Mouse (Mus musculus) urinary bladder, postnatal 14 days (tissue): ENCODE measurements at regions not wholly inside any gene's neighbourhood (a gene's known extent, or its start where the extent isn't known, plus 50 kb on each side); places are given as distances from the start of the nearest gene placed in this dataset.

Source experiments
- DNase-seq: peaks from one replicate; pipeline ENCODE4 v3.0.0; 2021; ENCODE audit warnings: low spot score

GRCm38 (mm10) chr11:114330316-114330715 is 263.5 kb upstream of the Sdk2 start:
- no peak for DNase-seq

GRCm38 (mm10) chr11:114322627-114323026 is 255.8 kb upstream of the Sdk2 start:
- no peak for DNase-seq

- DNase-seq, result no peak
Observed at GRCm38 (mm10) chr11:114321974-114322373, 255.1 kb upstream of the Sdk2 start.

GRCm38 (mm10) chr11:114321527-114321926 is 254.7 kb upstream of the Sdk2 start:
- no peak for DNase-seq

GRCm38 (mm10) chr11:114315274-114315673 is 248.4 kb upstream of the Sdk2 start:
- no peak for DNase-seq

GRCm38 (mm10) chr11:114313652-114314051 is 246.8 kb upstream of the Sdk2 start:
- DNase-seq, result no peak

GRCm38 (mm10) chr11:114311640-114312039 is 244.8 kb upstream of the Sdk2 start:
- DNase-seq, result no peak

GRCm38 (mm10) chr11:114303636-114304354 is 236.9 kb upstream of the Sdk2 start:
- DNase-seq, result no peak

- DNase-seq, result no peak
Observed at GRCm38 (mm10) chr11:114300611-114301319, 233.9 kb upstream of the Sdk2 start.

- no peak for DNase-seq
Observed at GRCm38 (mm10) chr11:114296816-114297334, 230.0 kb upstream of the Sdk2 start.

DNA sequence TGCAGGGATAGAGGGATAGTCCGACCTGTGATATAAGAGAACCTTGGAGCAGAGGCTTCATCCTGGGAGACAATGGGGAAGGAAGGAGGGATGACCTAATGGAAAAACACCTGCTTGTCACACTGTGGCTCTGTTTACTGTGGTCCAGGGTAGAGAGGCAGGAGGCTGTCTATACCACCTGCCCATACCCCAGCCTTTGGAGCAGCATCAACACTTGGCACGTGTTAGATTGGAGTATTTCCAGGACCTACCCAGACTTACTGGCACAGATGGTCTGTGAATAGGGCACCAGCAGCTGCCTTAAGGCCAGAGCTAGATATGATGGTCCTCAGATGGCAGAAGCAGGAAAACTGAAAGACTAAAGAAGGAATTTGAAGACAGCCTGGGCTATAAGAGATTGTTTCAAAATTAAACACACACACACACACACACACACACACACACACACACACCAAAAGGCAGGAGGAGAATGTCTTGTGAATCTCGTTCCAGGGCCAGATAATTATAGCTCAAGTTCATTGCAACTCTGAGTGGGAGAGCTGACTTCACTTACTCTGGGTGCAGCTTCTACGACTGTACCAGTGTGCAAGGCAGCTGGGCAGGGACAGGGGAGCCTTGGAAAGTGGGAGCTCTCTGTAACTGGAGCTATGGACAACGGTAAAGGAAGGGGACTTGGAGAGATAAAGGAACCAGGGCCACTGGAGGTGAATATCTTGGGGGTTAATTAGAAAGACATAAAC is 227.8 kb upstream of the Sdk2 start:
- no peak for DNase-seq

- DNase-seq, result no peak
Observed at GRCm38 (mm10) chr11:114291258-114291657, 224.4 kb upstream of the Sdk2 start.

DNA sequence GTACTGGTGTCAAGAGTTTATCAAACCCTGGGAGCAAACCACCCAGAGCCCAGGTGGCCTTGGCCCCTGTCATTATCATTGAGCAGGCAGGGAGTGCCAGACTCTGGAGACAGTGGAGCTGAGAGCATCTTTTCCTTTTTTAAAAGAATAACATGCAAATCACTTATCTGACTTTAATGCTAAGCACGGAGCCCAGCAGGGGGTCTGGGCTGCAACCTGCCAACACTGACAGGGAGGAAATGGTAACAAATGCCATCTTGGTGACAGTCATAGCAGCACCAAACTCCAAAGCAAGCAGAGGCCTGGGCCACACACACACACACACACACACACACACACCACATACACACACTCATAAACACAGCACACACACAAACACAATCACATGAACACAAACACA is 223.1 kb upstream of the Sdk2 start:
- no peak for DNase-seq

GRCm38 (mm10) chr11:114284820-114285666 is 218.2 kb upstream of the Sdk2 start:
- no peak for DNase-seq

- peak; percentile 54 for DNase-seq
Observed at GRCm38 (mm10) chr11:114283208-114283607, 216.4 kb upstream of the Sdk2 start.

DNA sequence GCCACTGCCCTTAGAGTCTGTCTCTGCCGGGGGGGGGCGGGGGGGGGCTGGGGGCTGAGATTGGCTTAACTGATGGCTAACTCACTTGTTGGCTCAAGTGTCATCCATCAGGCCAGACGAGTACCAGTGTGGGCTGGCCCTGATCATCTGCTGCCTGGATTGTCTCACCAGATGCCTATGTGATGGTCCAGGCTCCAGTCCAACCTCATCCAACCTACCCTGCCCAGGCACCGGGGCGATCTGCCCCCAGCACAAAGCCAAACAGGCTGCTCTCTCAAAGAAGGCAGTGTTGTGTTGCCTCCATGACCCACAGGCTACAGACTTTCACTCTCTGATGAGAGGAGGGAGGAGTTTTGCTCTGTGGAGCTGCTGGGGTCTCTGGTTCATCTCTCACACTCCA is 215.7 kb upstream of the Sdk2 start:
- DNase-seq, result no peak

DNA sequence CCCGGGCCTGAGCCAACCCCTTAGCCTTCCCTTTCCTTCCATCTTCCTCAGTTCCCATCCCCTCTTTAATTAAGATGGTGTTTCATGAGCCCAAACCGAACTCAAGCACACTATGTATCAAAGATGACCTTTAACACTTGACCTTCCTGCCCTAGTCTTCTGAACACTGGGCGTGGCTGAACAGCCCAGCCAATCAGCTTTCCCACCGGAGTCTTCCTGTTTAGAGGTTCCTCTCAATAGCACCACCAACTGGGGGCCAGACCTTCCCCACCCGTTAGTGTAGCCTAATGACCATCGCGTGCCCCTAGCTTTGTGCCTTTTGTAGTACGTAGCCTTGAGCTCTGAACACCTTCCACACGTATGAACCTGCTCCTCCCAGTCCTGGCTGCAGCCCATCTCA is 215.0 kb upstream of the Sdk2 start:
- no peak for DNase-seq

GRCm38 (mm10) chr11:114281041-114281695 is 214.3 kb upstream of the Sdk2 start:
- no peak for DNase-seq

DNA sequence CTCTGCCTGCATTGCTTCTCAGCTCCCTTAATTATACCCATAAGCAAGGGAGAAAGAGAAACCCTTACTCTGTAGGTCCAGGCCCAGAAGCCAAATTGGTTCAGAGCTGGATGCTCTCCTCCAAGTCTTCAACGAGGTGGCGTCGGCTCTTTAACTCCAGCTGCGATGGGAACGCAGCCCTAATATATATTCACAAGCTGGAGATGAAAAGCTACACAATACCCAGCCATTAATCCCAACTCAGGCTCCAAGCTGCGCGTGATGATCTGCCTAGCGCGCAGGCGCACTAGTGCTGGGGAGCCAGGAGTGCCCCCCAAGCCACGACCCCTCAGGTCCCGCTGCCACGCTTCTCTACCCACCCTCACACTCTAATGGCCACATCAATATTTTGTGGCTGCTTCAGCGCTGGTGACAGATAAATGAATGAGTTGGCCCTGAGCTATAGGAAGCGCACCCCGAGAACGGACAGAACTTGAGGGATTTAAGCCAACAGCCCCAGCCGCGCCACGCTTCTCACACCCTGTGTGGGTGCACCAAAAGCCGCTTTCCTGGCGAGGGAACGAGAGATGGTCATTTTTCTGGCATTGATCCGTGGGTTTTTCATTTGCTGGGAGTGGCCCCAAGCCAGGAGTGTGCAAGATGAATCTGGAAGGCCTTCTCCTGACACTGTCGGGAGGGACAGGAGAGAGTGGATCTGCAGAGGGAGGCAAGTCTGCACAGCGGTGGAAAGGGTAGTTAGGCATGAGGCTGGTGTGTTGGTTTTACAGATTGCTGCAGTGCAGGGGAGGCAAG is 210.9 kb upstream of the Sdk2 start:
- DNase-seq, result no peak

- DNase-seq, result no peak
Observed at GRCm38 (mm10) chr11:114270358-114271072, 203.7 kb upstream of the Sdk2 start.
